Mouse (Mus musculus) cerebellum, postnatal 36 days (tissue): ENCODE measurements around the gene Nhlh1.

ENCODE experiments used
- DNase-seq, 2 experiments: peaks; one replicate each; pipeline ENCODE4 v3.0.0; 2021 to 2022; ENCODE audit warnings: mixed read lengths in 2 of 2

The Nhlh1 gene

GRCm38 (mm10) chr1:172015312-172015939 is 41.9 kb downstream of the Nhlh1 start:
- DNase-seq, result no peak

DNA sequence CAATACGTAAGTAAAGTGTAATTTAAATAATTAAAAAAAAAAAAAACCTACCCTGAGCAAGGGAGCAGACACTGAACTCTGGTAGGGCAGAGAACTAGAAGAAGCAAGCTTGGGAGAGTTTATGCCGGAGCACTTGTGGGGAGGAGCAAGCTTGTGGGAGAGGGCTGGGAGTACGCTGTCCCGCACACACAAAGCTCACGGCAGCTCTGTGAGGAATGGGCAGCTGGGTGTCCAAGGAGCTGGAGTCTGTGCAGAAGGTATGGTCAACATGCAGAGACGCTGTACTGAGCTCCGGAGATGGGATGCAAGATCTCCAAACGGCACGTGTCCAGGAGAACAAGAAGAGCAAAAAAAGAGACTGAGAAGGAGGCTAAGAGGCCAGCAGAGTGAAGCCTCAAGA is 42.6 kb downstream of the Nhlh1 start:
- DNase-seq, result no peak

DNA sequence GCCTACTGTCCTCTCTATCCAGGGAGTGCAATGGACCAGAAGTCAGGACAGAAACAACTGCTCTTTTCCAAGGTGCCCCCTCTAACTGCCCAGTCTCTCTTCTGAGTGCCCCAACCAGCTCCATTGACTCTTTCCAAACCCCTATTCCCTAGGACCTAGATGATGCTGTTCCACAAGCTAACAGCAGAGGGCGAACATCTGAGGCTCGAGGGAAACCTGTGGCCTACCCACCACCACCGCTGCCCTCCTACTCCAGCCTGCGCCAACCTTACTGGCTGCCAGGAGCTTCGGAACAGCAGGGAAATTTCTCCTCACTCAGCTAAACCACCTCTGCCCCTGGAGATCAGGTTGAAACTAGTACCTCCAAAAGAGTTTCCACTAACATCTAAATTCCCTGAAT is 45.3 kb downstream of the Nhlh1 start:
- DNase-seq, result peak; percentile 66 to 71

GRCm38 (mm10) chr1:172010042-172010824 is 47.1 kb downstream of the Nhlh1 start:
- no peak for DNase-seq

- DNase-seq, result no peak
Observed at GRCm38 (mm10) chr1:172009406-172009805, 48.0 kb downstream of the Nhlh1 start.

GRCm38 (mm10) chr1:172008351-172008750 is 49.0 kb downstream of the Nhlh1 start:
- DNase-seq, result no peak

DNA sequence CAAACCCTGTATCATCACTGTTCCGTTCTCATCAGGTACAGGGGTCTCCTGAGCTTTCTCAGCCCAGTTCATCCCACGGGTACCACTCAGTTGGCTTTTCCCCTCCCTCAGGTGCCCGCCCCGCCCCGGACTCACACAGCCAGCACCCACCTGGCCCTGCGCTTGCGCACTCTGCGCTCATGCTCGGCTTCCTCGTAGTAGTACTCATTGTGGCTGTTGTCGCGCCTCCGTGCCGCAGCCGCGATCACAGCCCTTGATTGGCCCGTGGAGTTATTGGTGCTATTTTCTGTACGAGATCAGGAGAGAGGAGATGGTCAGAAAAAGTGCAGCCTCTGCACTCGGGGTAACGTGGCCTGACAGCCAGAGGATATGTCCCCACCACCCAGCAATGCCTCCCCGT is 49.6 kb downstream of the Nhlh1 start:
- no peak for DNase-seq
